Mouse (Mus musculus) cerebellum, adult 2 months (tissue): ENCODE data around the gene Colgalt1. TPM values are rescaled to one million over a fixed set of nuclear protein-coding genes. Genes with fewer than 3 reads are reported as not detected.

Experiments
- DNase-seq, 2 experiments: peaks; one replicate each; pipeline ENCODE4 v3.0.0; 2021
- H3K27ac ChIP-seq: fragments of 200-500 bp; 2 replicates; pipeline ENCODE4 v1.5.1; 2012; ENCODE audit warnings: low read length, control low read depth, inconsistent platforms; ENCODE audit not compliant: insufficient read depth
- H3K27me3 ChIP-seq: fragments of 200-500 bp; 2 replicates; pipeline ENCODE4 v1.6.1; 2012; ENCODE audit warnings: inconsistent platforms, mild to moderate bottlenecking, low read length, moderate library complexity; ENCODE audit not compliant: control insufficient read depth, insufficient read depth
- H3K4me1 ChIP-seq: fragments of 200-500 bp; 2 replicates; pipeline ENCODE4 v1.6.1; 2011; ENCODE audit warnings: low read length; ENCODE audit not compliant: control insufficient read depth, insufficient read depth
- H3K4me3 ChIP-seq: fragments of 200-500 bp; replicated peaks from 2 replicates; pipeline ENCODE3; 2011; ENCODE audit warnings: mild to moderate bottlenecking, low read depth, low read length, control low read depth; ENCODE audit not compliant: insufficient read depth
- CTCF ChIP-seq: fragments of 200-500 bp; IDR thresholded peaks from 2 replicates; pipeline ENCODE4 v1.5.1; 2011; ENCODE audit warnings: low read depth, mild to moderate bottlenecking, control low read depth, low read length, moderate library complexity, borderline replicate concordance; ENCODE audit not compliant: insufficient read depth
- POLR2A ChIP-seq: fragments of 200-500 bp; IDR thresholded peaks from 2 replicates; pipeline ENCODE4 v1.6.1; 2011; ENCODE audit warnings: low read length, control low read depth, borderline replicate concordance; ENCODE audit not compliant: insufficient read depth
- WGBS: fragments of 180-500 bp; shearing (Covaris S2); methylation state at CpG from one replicate; pipeline ENCODE4 v1.1.7; 2018; 5-methylcytosine and 5-hydroxymethylcytosine counted together
- polyA plus RNA-seq: library from polyadenylated mRNA; depleted of rRNA; stranded (reverse); fragments of >200 nt; gene quantifications from 2 replicates; pipeline ENCODE4 v1.2.3, GENCODE M21; 2012

The Colgalt1 gene
- polyA plus RNA-seq, 1 experiment, result 74.1 TPM

- TF ChIP-seq CTCF, result no peak
- no peak; the same call in 1 of the 2 replicates for TF ChIP-seq POLR2A
- no peaks in the 10 kb centered on the region for H3K27me3 ChIP-seq
- WGBS, result 2% methylated on average over 60 of the region's 60 CpGs
- DNase-seq, result peak; percentile 93 to 95
- peak overlapping the region; percentile 90 for H3K27ac ChIP-seq
- H3K4me3 ChIP-seq, result peak overlapping the region; percentile 65
- H3K4me1 ChIP-seq, result peaks cover 16% of the 10 kb centered on the region
Observed at GRCm38 (mm10) chr8:71592374-71593170, 18.2 kb upstream of the Colgalt1 start.

GRCm38 (mm10) chr8:71593556-71594323 lies 17.1 kb upstream of the Colgalt1 start:
- WGBS, result 72% methylated on average over 8 of the region's 8 CpGs
- Histone ChIP-seq H3K4me1 (peaks cover 18% of the 10 kb centered on the region), H3K27me3 (no peaks in the 10 kb centered on the region), H3K4me3 (no peak overlapping the region), H3K27ac (no peak overlapping the region)
- TF ChIP-seq CTCF, result no peak
- TF ChIP-seq POLR2A, result no peak
- no peak for DNase-seq

GRCm38 (mm10) chr8:71594324-71594722 lies 16.5 kb upstream of the Colgalt1 start:
- Histone ChIP-seq H3K4me3 (no peak overlapping the region), H3K27me3 (no peaks in the 10 kb centered on the region), H3K27ac (no peak overlapping the region), H3K4me1 (peaks cover 18% of the 10 kb centered on the region)
- WGBS, result 95% methylated on average over 4 of the region's 4 CpGs
- DNase-seq, result no peak
- TF ChIP-seq CTCF, result no peak

GRCm38 (mm10) chr8:71595862-71596261 lies 14.9 kb upstream of the Colgalt1 start:
- DNase-seq, result peak; percentile 88 to 94
- Histone ChIP-seq H3K27me3 (no peaks in the 10 kb centered on the region), H3K4me1 (peaks cover 14% of the 10 kb centered on the region), H3K27ac (no peak overlapping the region), H3K4me3 (peak overlapping the region; percentile 26)
- TF ChIP-seq POLR2A (no peak), CTCF (peak; percentile 98)
- 6% methylated on average over 27 of the region's 27 CpGs for WGBS

- peaks cover 14% of the 10 kb centered on the region for H3K4me1 ChIP-seq
- no peaks in the 10 kb centered on the region for H3K27me3 ChIP-seq
- H3K4me3 ChIP-seq, result no peak overlapping the region
- DNase-seq, result no peak
- no peak overlapping the region for H3K27ac ChIP-seq
- TF ChIP-seq POLR2A (no peak), CTCF (no peak)
- 51% methylated on average over 6 of the region's 6 CpGs for WGBS
Observed at GRCm38 (mm10) chr8:71596384-71596783, 14.4 kb upstream of the Colgalt1 start.

GRCm38 (mm10) chr8:71596798-71597197 lies 14.0 kb upstream of the Colgalt1 start:
- H3K27me3 ChIP-seq, result no peaks in the 10 kb centered on the region
- TF ChIP-seq CTCF (no peak), POLR2A (no peak)
- 83% methylated on average over 4 of the region's 4 CpGs for WGBS
- H3K4me3 ChIP-seq, result no peak overlapping the region
- no peak for DNase-seq
- H3K27ac ChIP-seq, result no peak overlapping the region
- peaks cover 14% of the 10 kb centered on the region for H3K4me1 ChIP-seq

- no peak within 1 kb of the TSS for H3K4me3 ChIP-seq
- WGBS, result 33% methylated on average over 3 of the region's 3 CpGs
- no peak for DNase-seq
- H3K4me1 ChIP-seq, result peaks cover 14% of the 10 kb centered on the region
- TF ChIP-seq CTCF (no peak), POLR2A (no peak)
- H3K27ac ChIP-seq, result no peak within 1 kb of the TSS
- H3K27me3 ChIP-seq, result no peaks in the 10 kb centered on the region
Observed at GRCm38 (mm10) chr8:71597451-71597850, 13.3 kb upstream of the Colgalt1 start, which contains the start of gene Fam129c. Fam129c (plus strand) TSS chr8:71597648.
